Mouse (Mus musculus): ENCODE measurements around the gene Rab3b. TPM values are rescaled to one million over a fixed set of nuclear protein-coding genes. Genes with fewer than 3 reads are reported as not detected.

Rab3b gene
- polyA plus RNA-seq (2015; fragmentation: Nextera tagmentation; extraction: Ambion mirVana) = 333 and 342 TPM in 2 replicates

DNA sequence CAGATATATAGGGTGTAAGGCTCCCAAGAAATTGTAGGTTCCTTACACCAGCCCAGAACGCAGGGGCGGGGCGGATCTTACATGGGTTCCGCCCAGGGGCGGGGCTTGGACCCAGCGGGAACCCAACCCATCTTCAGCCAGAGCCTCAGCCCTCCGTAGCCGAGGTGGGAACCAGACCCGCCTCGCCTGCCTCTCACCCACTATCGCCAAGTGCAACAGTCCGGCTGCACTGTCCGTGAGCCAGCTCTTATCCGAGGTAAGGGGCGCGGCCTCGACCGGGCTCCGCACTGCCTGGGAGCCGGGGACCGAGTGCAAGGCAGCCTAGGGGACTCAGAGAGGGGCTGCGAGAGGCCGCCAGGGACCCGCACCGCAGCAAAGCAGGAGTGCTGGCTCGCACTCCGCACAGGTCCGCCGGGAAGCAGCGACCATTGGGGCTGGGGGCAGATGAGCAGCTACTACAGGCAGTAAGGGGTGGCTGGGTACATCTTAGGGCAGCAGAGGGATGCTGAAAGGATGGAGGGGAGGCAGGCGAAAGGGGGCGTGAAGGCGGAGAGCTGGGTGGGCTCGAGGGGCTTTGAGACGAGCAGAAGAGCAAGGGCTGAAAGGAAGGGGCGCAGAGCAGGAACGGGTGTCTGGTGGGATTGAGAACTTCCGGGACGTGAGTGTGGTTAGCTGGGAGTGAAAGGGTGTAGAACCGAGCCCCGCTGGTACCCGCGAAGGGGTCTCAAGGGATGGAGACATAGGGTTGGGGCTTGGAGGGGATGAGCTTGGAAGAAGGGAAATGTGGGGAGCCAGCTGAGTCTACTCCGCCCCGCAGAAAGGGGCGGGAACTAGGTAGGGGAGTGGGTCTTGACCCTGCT lies at the start of gene Rab3b:
Rab3b (plus strand) TSS at position 101 of the 860 bp plus-strand sequence.

DNA sequence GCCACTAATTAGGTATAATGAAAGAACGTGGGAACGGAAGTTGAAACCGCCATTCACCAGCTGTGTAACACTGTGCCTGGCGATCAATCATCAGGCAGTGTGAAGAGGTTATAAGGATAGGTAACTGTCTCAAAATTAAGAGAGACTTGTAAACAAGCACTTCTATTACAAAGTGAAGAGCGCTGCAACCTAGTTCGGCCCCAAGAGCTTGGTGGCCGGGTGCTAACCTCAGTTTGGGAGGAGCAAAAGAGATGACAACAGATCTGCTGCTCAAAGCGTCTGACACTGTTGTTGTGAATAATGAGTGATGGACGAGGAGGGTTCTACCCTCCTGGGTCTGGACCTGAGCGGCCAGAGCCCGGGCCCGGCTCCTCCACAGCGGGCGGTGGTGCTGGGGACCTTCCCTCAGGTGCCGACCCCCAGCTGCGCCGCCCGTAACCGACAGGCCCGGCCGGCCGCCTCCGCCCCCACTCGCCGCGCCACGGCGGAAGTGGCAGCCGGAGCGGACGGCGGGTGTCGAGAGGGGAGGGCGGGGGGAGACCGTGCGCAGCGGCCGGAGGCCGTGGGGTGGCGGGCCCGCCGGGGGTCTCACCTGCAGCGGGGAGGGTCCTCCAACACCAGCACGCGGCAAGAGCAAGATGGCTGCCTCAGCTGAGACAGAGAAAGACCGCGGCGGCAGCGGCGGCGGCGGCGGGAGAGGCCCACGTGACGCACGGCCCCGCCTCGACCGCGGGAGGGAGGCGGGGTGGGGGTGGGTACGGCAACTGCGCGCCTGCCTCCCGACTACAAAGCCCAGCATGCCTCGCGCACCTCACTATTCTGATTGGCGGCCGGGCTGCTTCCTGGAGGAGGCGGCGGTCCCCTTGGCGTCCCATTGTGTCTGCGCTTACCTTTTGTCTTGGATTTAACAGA lies 45.7 kb upstream of the Rab3b start, which contains the start of gene Btf3l4:
Btf3l4 (minus strand) TSS at position 699 of the 912 bp plus-strand sequence.

DNA sequence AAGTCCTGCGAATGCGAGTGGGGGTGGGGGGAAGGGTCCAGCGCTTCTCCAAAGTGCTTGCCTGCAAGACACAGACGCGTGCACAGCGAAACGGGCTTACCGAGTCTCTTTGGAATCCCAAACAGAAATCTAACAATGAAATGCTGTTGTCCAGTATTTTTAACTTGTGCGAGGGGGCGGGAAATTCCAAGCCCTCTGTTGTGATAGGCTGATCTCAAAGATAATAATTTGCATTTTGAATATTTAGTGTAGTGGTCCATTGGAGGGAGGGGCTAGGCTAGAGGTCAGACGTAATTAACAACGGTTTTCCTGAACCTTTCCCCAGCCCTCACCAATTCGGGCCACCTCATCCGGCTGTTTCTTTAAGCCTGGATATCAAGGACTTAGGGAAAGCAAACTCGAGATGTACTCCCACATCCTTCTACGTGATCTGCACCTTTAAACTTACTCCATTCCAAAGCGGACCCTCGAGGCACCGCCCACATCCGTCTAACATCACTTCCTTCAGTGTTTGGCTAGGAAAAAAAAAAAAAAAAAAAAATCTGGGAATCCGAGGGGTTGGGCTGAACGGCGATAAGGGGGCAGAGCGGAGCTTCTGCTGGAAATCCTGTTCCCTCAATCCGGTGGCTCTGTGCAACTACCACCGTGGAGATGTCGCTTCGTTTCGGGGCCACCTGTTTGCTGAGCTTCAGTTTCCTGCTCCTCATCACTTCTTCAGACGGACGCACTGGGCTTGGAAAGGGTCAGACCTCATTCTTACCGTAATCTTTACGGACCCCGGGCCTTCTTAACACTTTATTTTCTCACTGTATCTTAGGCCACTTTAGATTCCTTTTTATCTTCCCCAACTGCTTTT lies 44.5 kb upstream of the Rab3b start, which contains the start of gene Txndc12:
Txndc12 (plus strand) TSS at position 487 of the 856 bp plus-strand sequence.

DNA sequence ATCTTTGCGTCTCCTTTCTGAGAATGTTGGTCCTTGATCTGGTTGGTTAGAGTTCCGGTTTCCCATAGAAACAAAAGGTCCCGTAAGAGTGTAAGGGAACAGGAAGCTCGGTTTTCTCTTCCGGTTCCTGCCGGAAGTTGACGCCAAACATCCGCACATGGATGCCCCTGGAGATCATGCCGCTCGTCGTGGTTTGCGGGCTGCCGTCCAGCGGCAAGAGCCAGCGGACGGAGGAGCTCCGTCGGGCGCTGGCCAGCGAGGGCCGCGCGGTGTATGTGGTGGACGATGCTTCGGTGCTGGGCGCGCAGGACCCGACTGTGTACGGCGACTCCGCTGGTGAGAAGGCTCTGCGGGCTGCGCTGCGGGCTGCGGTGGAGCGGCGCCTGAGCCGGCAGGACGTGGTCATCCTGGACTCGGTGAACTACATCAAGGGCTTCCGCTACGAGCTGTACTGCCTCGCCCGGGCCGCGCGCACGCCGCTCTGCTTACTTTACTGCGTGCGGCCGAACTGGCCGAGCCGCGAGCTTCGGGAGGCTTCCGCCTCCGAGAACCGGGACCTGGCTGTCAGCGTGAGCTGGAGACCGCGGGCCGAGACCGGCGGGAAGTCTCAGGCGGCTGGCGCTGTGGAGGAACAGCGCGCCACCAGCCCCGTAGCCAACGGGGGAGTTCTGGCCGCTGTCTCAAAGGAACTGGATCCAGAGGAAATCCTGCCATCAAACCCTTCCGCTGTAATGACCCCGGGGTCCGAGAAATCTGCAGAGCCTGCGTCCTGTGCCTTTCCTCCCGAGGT lies 31.0 kb upstream of the Rab3b start, which contains the start of gene Kti12:
Kti12 (plus strand) TSS at position 71 of the 790 bp plus-strand sequence.

DNA sequence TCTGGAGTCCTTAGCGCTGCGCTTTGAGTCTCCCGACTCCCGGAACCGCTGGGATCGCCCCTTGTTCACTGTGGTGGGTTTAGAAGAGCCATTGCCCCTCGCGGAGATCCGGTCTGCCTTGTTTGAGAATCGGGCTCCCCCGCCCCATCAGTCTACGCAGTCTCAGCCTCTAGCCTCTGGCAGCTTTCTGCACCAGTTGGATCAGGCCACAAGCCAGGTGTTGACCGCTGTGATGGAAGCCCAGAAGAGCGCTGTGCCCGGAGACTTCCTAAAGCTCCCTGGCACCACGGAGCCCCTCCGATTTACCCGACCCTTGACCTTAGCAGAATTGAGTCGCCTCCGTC lies 30.4 kb upstream of the Rab3b start, which contains the start of gene A730015C16Rik:
A730015C16Rik (minus strand) TSS at position 115 of the 344 bp plus-strand sequence.

Other genes with a start within 250 kb of the Rab3b start
- gene 3110021N24Rik, start 159.4 kb upstream of the Rab3b start, polyA plus RNA-seq (2015; fragmentation: Nextera tagmentation; extraction: Ambion mirVana) = 3.3 and 4.0 TPM in 2 replicates
- 9.6 and 10.5 TPM in 2 replicates for gene Zfyve9, start 98.3 kb upstream of the Rab3b start, polyA plus RNA-seq (2015; fragmentation: Nextera tagmentation; extraction: Ambion mirVana)
- 120 and 122 TPM in 2 replicates for gene Btf3l4, start 45.4 kb upstream of the Rab3b start, polyA plus RNA-seq (2015; fragmentation: Nextera tagmentation; extraction: Ambion mirVana)
- 72.6 and 77.5 TPM in 2 replicates for gene Txndc12, start 44.5 kb upstream of the Rab3b start, polyA plus RNA-seq (2015; fragmentation: Nextera tagmentation; extraction: Ambion mirVana)
- 24.4 and 27.1 TPM in 2 replicates for gene Kti12, start 31.3 kb upstream of the Rab3b start, polyA plus RNA-seq (2015; fragmentation: Nextera tagmentation; extraction: Ambion mirVana)
- gene A730015C16Rik, start 30.4 kb upstream of the Rab3b start, polyA plus RNA-seq (2015; fragmentation: Nextera tagmentation; extraction: Ambion mirVana) = 0.81 and 0.98 TPM in 2 replicates
- 53.8 and 57.2 TPM in 2 replicates for gene Nrd1, start 121.6 kb downstream of the Rab3b start, polyA plus RNA-seq (2015; fragmentation: Nextera tagmentation; extraction: Ambion mirVana)